Comparison of ENCODE assay signal across 27 mouse cellular contexts in genomic region chr15:57523510-57524298, GRCm38 (mm10). TPM values are rescaled to one million over a fixed set of nuclear protein-coding genes. Genes with fewer than 3 reads are reported as not detected.
DNase-seq lines count a peak whose midpoint lies in the region; ATAC-seq and TF ChIP-seq lines count a peak whose summit lies in the region.
"Had no signal": no experiment of that assay in that cellular context is flagged by ENCODE, and none has a peak within 500 bp of the region (broad histone marks: within the 10 kb centered on the region; RNA-seq: fewer than 3 reads in every experiment).

No protein-coding gene starts in this region.

- no peak for TF ChIP-seq CTCF in forebrain, postnatal 0 days (IDR thresholded peaks at IDR 0.05; ENCODE audit: low read depth)

- H3K27ac ChIP-seq in forebrain, embryonic 15.5 days (replicated peaks): no peak overlapping the region
- H3K27ac ChIP-seq in forebrain, postnatal 0 days (ENCODE audit: low read depth, low read length): no peak overlapping the region
- no peak overlapping the region; the same call in 1 of the 2 replicates for H3K27ac ChIP-seq in limb, embryonic 11.5 days (replicated peaks; ENCODE audit: low read depth, low read length)
- H3K27ac ChIP-seq: heart, adult 2 months; heart, embryonic 15.5 days; liver, embryonic 13.5 days; macrophage; neural tube, embryonic 12.5 days had no signal

- no peak for DNase-seq in forebrain, postnatal 0 days
- peak; percentile 22 for DNase-seq in NIH3T3 (ENCODE audit: low read depth)
- DNase-seq in embryo, embryonic 9.5 days (ENCODE audit: extremely low spot score): peak; percentile 15
- peak; percentile 49 for DNase-seq in limb, embryonic 11.5 days (ENCODE audit: low spot score)
- DNase-seq in lung, postnatal 36 days: no peak
- DNase-seq in left cerebral cortex, adult 18-20 months (ENCODE audit: low spot score in 2 of 2): no peak
- no peak for DNase-seq in gastrocnemius, adult 8-10 months (ENCODE audit: low spot score in 2 of 2)
- DNase-seq: B cell, adult 2 months; cerebellum, adult 8-10 months; gastrocnemius, postnatal 10 days; heart, adult 2 months; heart, postnatal 4 days; kidney, adult 18-20 months; kidney, postnatal 10 days; layer of hippocampus, postnatal 36 days; liver, embryonic 13.5 days; lung, embryonic 14.5 days; thymus, postnatal 36 days had no signal

- H3K9ac ChIP-seq in forebrain, embryonic 15.5 days (replicated peaks): no peak overlapping the region
- H3K9ac ChIP-seq in forebrain, postnatal 0 days: no peak overlapping the region
- no peak overlapping the region for H3K9ac ChIP-seq in limb, embryonic 11.5 days (ENCODE audit: low read length)
- H3K9ac ChIP-seq: heart, embryonic 15.5 days; liver, embryonic 13.5 days; lung, embryonic 14.5 days; neural tube, embryonic 12.5 days had no signal

- no peaks in the 10 kb centered on the region for H3K36me3 ChIP-seq in forebrain, embryonic 15.5 days
- H3K36me3 ChIP-seq in forebrain, postnatal 0 days (ENCODE audit: insufficient read depth): no peaks in the 10 kb centered on the region
- H3K36me3 ChIP-seq in limb, embryonic 11.5 days (ENCODE audit: control insufficient read depth, insufficient read depth, low read length): no peaks in the 10 kb centered on the region
- H3K36me3 ChIP-seq: heart, embryonic 15.5 days; liver, embryonic 13.5 days; neural tube, embryonic 12.5 days had no signal

- no peaks in the 10 kb centered on the region for H3K9me3 ChIP-seq in forebrain, embryonic 15.5 days
- no peaks in the 10 kb centered on the region for H3K9me3 ChIP-seq in forebrain, postnatal 0 days (ENCODE audit: low read length)
- H3K9me3 ChIP-seq in limb, embryonic 11.5 days (ENCODE audit: control insufficient read depth, low read length): no peaks in the 10 kb centered on the region
- H3K9me3 ChIP-seq: heart, embryonic 15.5 days; liver, embryonic 13.5 days; neural tube, embryonic 12.5 days had no signal

- no peaks in the 10 kb centered on the region for H3K4me1 ChIP-seq in forebrain, embryonic 15.5 days
- no peaks in the 10 kb centered on the region for H3K4me1 ChIP-seq in forebrain, postnatal 0 days (ENCODE audit: insufficient read depth)
- peaks cover 4% of the 10 kb centered on the region for H3K4me1 ChIP-seq in limb, embryonic 11.5 days (ENCODE audit: control insufficient read depth, insufficient read depth, low read length)
- H3K4me1 ChIP-seq: heart, embryonic 15.5 days; liver, embryonic 13.5 days; neural tube, embryonic 12.5 days had no signal

- H3K27me3 ChIP-seq in forebrain, embryonic 15.5 days: no peaks in the 10 kb centered on the region
- H3K27me3 ChIP-seq in forebrain, postnatal 0 days (ENCODE audit: insufficient read depth, low read length): no peaks in the 10 kb centered on the region
- H3K27me3 ChIP-seq in limb, embryonic 11.5 days (ENCODE audit: control insufficient read depth, insufficient read depth, low read length): no peaks in the 10 kb centered on the region
- H3K27me3 ChIP-seq: heart, embryonic 15.5 days; liver, embryonic 13.5 days; neural tube, embryonic 12.5 days had no signal

- H3K4me3 ChIP-seq in forebrain, embryonic 15.5 days: no peak overlapping the region
- no peak overlapping the region for H3K4me3 ChIP-seq in forebrain, postnatal 0 days (ENCODE audit: low read depth, low read length)
- H3K4me3 ChIP-seq in limb, embryonic 11.5 days (ENCODE audit: low read depth, low read length): no peak overlapping the region
- H3K4me3 ChIP-seq: heart, adult 2 months; heart, embryonic 15.5 days; liver, embryonic 13.5 days; neural tube, embryonic 12.5 days had no signal

- WGBS in forebrain, embryonic 15.5 days: 50% methylated on average over 10 of the region's 10 CpGs
- WGBS in forebrain, postnatal 0 days: 46% methylated on average over 10 of the region's 10 CpGs
- 38% methylated on average over 10 of the region's 10 CpGs for WGBS in limb, embryonic 11.5 days

- ATAC-seq in forebrain, embryonic 15.5 days (replicated peaks): peak; percentile 73
- ATAC-seq in forebrain, postnatal 0 days: no peak; the same call in 1 of the 2 replicates
- no peak for ATAC-seq in limb, embryonic 11.5 days (ENCODE audit: insufficient number of reproducible peaks, low FRiP score, low TSS enrichment, low read depth)

- no peak overlapping the region for H3K4me2 ChIP-seq in forebrain, embryonic 15.5 days (replicated peaks)
- H3K4me2 ChIP-seq in forebrain, postnatal 0 days (ENCODE audit: low read depth): no peak overlapping the region
- H3K4me2 ChIP-seq in limb, embryonic 11.5 days (ENCODE audit: low read depth, severe bottlenecking): no peak overlapping the region
- H3K4me2 ChIP-seq: heart, embryonic 15.5 days; liver, embryonic 13.5 days; lung, embryonic 14.5 days; neural tube, embryonic 12.5 days had no signal

RNA-seq across cellular contexts. Expression of gene Slc22a22, which starts 46.3 kb away (rescaled TPM):
- not detected in 2 replicates for polyA plus RNA-seq in forebrain, embryonic 15.5 days (2015; fragmentation: Nextera tagmentation; extraction: Ambion mirVana)
- total RNA-seq in forebrain, postnatal 0 days (2014; rRNA removed): 0.24 TPM in 1 of 2 replicates, not detected in the other
- polyA plus RNA-seq in forebrain, postnatal 0 days (2015; fragmentation: Nextera tagmentation; extraction: Ambion mirVana): not detected in 2 replicates
- polyA plus RNA-seq in limb, embryonic 11.5 days (2014; fragmentation: Nextera tagmentation; extraction: Ambion mirVana): not detected in 2 replicates
- total RNA-seq in left cerebral cortex, adult 18-20 months (2021): not detected
- not detected for total RNA-seq in gastrocnemius, adult 8-10 months (2022)
- total RNA-seq: adrenal gland, adult 18-20 months; adrenal gland, postnatal 4 days; gastrocnemius, postnatal 10 days; heart, adult 2 months; heart, postnatal 4 days; layer of hippocampus, adult 18-20 months; layer of hippocampus, postnatal 36 days; left cerebral cortex, postnatal 36 days had no signal
- polyA plus RNA-seq: frontal cortex, adult 2 months; heart, adult 2 months; heart, embryonic 15.5 days; liver, embryonic 13.5 days; lung, embryonic 14.5 days; macrophage; neural tube, embryonic 12.5 days had no signal

Comparison
In these comparisons a context has a peak if more than half of its experiments do, and no peak if none do; other contexts are left out.
1. DNase-seq: peak in NIH3T3 (single experiment), embryo, embryonic 9.5 days (single experiment) and limb, embryonic 11.5 days (single experiment); none in forebrain, postnatal 0 days (single experiment), lung, postnatal 36 days (single experiment), left cerebral cortex, adult 18-20 months (0 of 2) and gastrocnemius, adult 8-10 months (0 of 2).